Mouse (Mus musculus) embryonic fibroblast, embryonic 13.5 days (primary cell): ENCODE measurements around the gene Timd2.
"Not testable (repeated sequence)": the region's sequence is repeated elsewhere in the genome, so short reads cannot be mapped to it uniquely, and the experiment has no call there.

Source experiments
- CTCF ChIP-seq: IDR thresholded peaks from 2 replicates; pipeline ENCODE4 v1.5.1; 2011; ENCODE audit warnings: mild to moderate bottlenecking, control low read depth, low read length, moderate library complexity, borderline replicate concordance; ENCODE audit not compliant: insufficient read depth
- POLR2A ChIP-seq: IDR thresholded peaks from 2 replicates; pipeline ENCODE4 v1.6.1; 2011; ENCODE audit warnings: low read depth, mild to moderate bottlenecking, control low read depth, low read length, moderate library complexity

- not testable (repeated sequence) for TF ChIP-seq CTCF, POLR2A
Observed at GRCm38 (mm10) chr11:46695849-46696248, 11.0 kb downstream of the Timd2 start.
